Mouse (Mus musculus): ENCODE measurements around the gene Bpifc. TPM values are rescaled to one million over a fixed set of nuclear protein-coding genes. Genes with fewer than 3 reads are reported as not detected.
A peak's percentile ranks its signal among the peaks of the same experiment; 100 is the strongest.

Gene Bpifc
- polyA plus RNA-seq, 1 experiment from 2014 or later, result 0.03 TPM

DNA sequence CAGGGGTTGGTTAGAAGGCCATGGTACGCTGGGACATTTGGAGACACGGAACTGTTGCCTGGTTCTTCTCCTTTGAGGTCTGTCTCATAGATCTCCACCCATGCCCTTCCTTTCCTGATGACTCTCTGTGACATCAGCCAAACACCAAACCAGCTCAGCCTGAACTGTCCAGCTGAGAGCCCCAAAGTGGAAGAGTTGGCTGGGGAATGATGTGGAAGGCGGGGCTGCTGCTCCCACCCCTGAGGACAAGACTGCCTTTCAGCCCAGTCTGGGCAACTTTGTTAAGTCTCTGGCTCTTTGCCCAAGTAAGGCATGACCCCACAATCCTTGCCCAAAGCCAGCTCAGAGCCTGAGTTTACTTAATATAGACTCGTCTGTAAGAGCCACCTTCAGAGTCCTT lies 38.8 kb downstream of the Bpifc start:
- in situ Hi-C loops (cut with MboI; ENCODE audit: low pct_unique_long_range_greater_than_20kb), result loop anchor here (5.0 kb wide), 1 partner anchor 84 kb away; no protein-coding TSS in a partner anchor
- TF ChIP-seq CTCF (IDR thresholded peaks at IDR 0.05), result no peak
- H3K27me3 ChIP-seq, result peaks cover 25% of the 10 kb centered on the region
- CTCF ChIA-PET, result interaction anchor here (1.1 kb wide), 1 partner anchor 48 kb away, joined by 4 read pairs; no protein-coding TSS in a partner anchor
- POLR2A ChIA-PET, result interaction anchor here (0.7 kb wide), 1 partner anchor 60 kb away, joined by 3 read pairs; no protein-coding TSS in a partner anchor
- ATAC-seq (no peak), DNase-seq (ENCODE audit: low read depth, low spot score) (no peak)

DNA sequence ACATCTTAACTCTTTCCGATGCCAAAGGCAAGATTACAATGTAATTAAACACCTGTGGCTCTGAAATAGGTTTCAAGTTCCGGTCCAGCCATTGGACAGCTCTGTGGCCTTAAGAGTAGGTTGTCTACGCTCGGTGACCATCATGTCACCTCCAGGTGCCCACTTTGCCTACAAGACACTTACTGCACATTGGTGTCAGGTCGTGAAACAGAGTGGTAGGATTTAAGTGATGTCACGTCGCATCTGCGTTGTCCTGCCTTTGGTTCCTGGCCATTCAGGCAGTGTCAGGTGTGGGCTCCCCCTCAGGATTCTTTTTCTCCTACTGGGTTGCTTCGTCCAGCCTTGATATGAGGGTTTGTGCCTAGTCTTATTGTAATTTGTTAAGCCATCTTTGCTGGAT lies 39.9 kb downstream of the Bpifc start:
- POLR2A ChIA-PET, result interaction anchor here (1.2 kb wide), 1 partner anchor 24 kb away, joined by 3 read pairs; no protein-coding TSS in a partner anchor
- no peak for ATAC-seq
- CTCF ChIA-PET, result interaction anchor here (1.7 kb wide), 1 partner anchor 11 kb away, joined by 5 read pairs; no protein-coding TSS in a partner anchor
- H3K27me3 ChIP-seq, result peaks cover 14% of the 10 kb centered on the region
- no peak for TF ChIP-seq CTCF (IDR thresholded peaks at IDR 0.05)
- no peak for DNase-seq (ENCODE audit: low read depth, low spot score)
- in situ Hi-C loops (cut with MboI; ENCODE audit: low pct_unique_long_range_greater_than_20kb), result loop anchor here (5.0 kb wide), 1 partner anchor 85 kb away; no protein-coding TSS in a partner anchor

DNA sequence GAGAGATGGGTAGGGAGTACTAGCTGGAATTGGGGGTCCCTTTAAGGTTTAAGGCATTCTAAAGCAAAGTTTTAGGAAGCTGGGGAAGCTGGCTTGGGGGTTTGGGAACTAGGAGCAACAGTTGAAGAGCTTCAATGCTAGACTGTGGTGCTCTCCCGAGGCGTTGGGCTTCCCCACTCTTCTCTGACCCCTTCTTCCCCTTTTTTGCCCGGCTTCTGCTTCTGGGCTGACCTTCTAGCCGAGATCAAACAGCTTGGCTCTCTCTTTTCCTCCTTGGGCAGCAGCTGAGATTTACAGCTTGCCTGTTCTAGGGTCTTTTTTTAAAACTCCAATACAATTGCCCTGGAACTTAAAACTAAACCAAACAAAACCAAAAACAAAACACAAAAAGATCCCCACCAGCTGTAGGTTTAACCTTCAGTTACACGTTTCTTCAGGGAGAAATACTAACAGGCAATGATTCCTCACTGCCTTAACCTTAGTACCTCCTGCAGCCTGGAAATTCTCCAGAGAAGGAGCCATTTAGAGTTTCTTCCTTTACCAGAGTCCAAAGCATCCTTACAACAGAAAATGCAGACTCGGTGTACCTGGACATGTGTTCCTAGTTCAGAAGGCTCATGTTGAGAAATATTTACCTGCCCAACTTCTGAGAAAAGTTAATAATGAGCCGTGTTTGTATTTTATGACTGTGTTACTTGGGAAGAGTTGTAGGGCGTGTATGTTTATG lies 41.6 kb downstream of the Bpifc start:
- no peak for ATAC-seq
- ChIA-PET POLR2A (interaction anchor here (0.7 to 1.0 kb wide), 2 partner anchors 446 to 494 kb away, joined by 3 to 4 read pairs; no protein-coding TSS in a partner anchor), CTCF (interaction anchor here (3.0 to 3.2 kb wide), 2 partner anchors 12 to 51 kb away, joined by 10 to 15 read pairs; partner anchors contain the start of genes Fbxo7 and Rtcb)
- no peak for DNase-seq (ENCODE audit: low read depth, low spot score)
- H3K27me3 ChIP-seq, result no peaks in the 10 kb centered on the region
- in situ Hi-C loops (cut with MboI; ENCODE audit: low pct_unique_long_range_greater_than_20kb), result loop anchor here (5.0 to 10.0 kb wide), 3 partner anchors 87 to 497 kb away; partner anchors contain the start of gene Timp3
- no peak for TF ChIP-seq CTCF (IDR thresholded peaks at IDR 0.05)

- DNase-seq (ENCODE audit: low read depth, low spot score) (no peak), ATAC-seq (no peak)
- no peak for TF ChIP-seq CTCF (IDR thresholded peaks at IDR 0.05)
- POLR2A ChIA-PET, result no interaction called here
- no peaks in the 10 kb centered on the region for H3K27me3 ChIP-seq
- CTCF ChIA-PET, result interaction anchor here (1.0 to 3.2 kb wide), 7 partner anchors 10 to 513 kb away, joined by 3 to 30 read pairs (median 6); partner anchors contain the start of genes Fbxo7 and Rtcb
- in situ Hi-C loops (cut with MboI; ENCODE audit: low pct_unique_long_range_greater_than_20kb), result loop anchor here (5.0 to 10.0 kb wide), 2 partner anchors 336 to 499 kb away; partner anchors contain the start of gene Timp3
These were observed 43.0 kb downstream of the Bpifc start for GRCm38 (mm10) chr10:85968731-85969130.

DNA sequence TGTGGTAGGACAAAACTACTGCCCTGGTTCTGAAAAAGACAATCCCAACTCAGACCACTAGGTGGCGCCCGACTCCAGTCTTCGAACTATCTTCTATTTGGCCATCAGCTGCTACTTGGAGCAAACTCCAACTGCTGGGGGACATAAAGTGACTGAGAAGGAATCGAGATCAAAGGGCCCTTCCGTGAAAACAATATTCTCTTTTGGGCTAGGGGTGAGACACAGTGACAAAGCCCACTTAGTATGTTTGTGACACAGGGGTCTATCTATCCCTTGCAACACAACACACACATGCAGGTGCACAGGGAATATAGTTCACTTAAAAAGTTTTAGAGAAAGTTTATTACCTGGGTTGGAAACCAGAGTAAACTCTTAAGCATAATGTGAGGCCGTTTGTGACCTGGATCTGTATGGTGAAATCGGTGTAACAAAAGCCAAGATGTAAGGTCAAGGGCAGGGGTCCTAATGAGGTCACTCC lies 43.5 kb downstream of the Bpifc start:
- TF ChIP-seq CTCF (IDR thresholded peaks at IDR 0.05), result peak; percentile 91
- in situ Hi-C loops (cut with MboI; ENCODE audit: low pct_unique_long_range_greater_than_20kb), result loop anchor here (5.0 to 10.0 kb wide), 2 partner anchors 337 to 499 kb away; partner anchors contain the start of gene Timp3
- ChIA-PET CTCF (interaction anchor here (0.8 to 3.2 kb wide), 8 partner anchors 10 to 514 kb away, joined by 3 to 30 read pairs (median 5); partner anchors contain the start of genes Fbxo7 and Rtcb), POLR2A (no interaction called here)
- ATAC-seq, result no peak
- H3K27me3 ChIP-seq, result no peaks in the 10 kb centered on the region
- no peak for DNase-seq (ENCODE audit: low read depth, low spot score)

DNA sequence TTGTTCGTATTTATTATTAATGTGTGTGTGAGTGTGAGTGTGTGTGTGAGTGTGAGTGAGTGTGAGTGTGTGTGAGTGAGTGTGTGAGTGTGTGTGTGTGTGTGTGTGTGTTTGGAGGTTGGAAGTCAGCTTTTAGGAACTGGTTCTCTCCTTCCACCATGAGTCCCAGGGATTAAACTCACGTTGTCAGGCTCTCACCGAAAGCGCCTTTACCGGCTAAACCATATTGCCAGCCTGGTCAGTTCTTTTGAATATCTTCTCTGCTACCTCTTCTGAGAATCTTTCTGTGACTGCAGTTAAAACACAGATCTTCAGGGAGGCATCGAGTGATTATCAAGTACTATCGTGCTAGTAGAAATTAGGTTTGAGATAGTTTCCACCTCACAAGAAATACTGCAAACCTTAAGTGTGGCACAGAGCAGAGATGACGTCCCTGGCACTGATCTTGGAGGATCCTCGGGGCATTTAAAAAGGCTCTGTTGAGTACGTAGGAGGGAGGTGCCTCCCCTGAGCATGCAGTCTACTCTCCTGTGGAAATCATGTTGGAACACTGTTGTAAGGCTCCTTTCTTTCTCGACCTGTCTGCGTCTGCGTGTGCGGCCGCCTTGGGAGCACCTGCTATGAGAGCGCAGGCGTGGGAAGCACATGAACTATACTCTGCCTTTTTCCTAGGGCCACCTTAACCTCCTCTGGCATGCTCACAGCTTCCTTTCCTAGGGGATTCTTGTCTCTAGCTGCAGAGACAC lies 44.1 kb downstream of the Bpifc start:
- ChIA-PET POLR2A (no interaction called here), CTCF (interaction anchor here (0.8 to 3.2 kb wide), 7 partner anchors 9 to 511 kb away, joined by 3 to 30 read pairs (median 6); partner anchors contain the start of genes Fbxo7 and Rtcb)
- in situ Hi-C loops (cut with MboI; ENCODE audit: low pct_unique_long_range_greater_than_20kb), result loop anchor here (5.0 to 10.0 kb wide), 2 partner anchors 337 to 500 kb away; partner anchors contain the start of gene Timp3
- DNase-seq (ENCODE audit: low read depth, low spot score) (no peak), ATAC-seq (no peak)
- no peaks in the 10 kb centered on the region for H3K27me3 ChIP-seq
- TF ChIP-seq CTCF (IDR thresholded peaks at IDR 0.05), result no peak

DNA sequence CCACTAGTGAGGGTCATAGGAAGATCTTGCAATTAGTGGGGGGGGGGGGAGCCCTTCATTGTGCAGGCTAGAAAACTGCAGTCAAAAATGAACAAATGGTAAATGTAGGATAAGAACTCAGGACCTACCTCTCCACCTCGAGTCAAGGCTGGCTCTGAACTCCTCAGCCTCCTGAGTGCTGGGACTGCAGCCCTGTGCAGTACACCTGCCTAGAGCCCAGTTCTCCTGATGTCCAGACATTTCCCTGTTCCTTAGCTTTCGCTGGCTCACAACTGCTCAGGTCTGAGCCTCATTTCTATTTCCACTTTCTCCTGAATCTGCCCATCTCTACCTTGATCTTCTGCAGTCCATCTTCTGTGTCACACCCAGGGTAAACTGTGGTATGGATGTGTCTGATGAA lies 45.2 kb downstream of the Bpifc start:
- ATAC-seq (no peak), DNase-seq (ENCODE audit: low read depth, low spot score) (no peak)
- peaks cover 4% of the 10 kb centered on the region for H3K27me3 ChIP-seq
- no peak for TF ChIP-seq CTCF (IDR thresholded peaks at IDR 0.05)
- ChIA-PET POLR2A (no interaction called here), CTCF (no interaction called here)
- in situ Hi-C loops (cut with MboI; ENCODE audit: low pct_unique_long_range_greater_than_20kb), result loop anchor here (5.0 to 10.0 kb wide), 2 partner anchors 338 to 501 kb away; partner anchors contain the start of gene Timp3

GRCm38 (mm10) chr10:85964316-85964715 lies 47.4 kb downstream of the Bpifc start:
- TF ChIP-seq CTCF (IDR thresholded peaks at IDR 0.05), result no peak
- ChIA-PET CTCF (interaction anchor here (1.4 kb wide), 1 partner anchor 57 kb away, joined by 4 read pairs; the partner anchor contains the start of gene Fbxo7), POLR2A (no interaction called here)
- in situ Hi-C loops (cut with MboI; ENCODE audit: low pct_unique_long_range_greater_than_20kb), result loop anchor here (10.0 kb wide), 1 partner anchor 340 kb away; the partner anchor contains the start of gene Timp3
- no peak for DNase-seq (ENCODE audit: low read depth, low spot score)
- ATAC-seq, result no peak
- peaks cover 4% of the 10 kb centered on the region for H3K27me3 ChIP-seq

DNA sequence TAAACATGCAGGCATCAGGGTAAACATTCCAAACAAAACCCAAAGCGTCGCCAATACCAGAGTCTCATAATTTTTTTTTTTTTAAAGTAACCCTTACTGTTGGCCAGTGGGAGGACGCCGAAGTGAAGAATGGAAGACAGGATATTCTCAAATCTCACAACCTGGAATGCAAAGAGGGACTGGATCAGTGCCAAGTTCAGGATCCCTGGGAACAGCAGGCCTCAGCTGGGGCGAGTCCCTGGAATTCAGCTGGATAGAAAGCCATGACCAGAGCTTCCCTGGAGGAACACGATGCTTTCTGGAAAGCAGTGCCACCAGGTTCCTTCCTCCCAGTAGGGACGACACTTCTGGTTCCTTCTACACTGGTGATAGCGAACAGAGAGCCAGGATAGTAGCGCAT lies 48.8 kb downstream of the Bpifc start:
- CTCF ChIA-PET, result interaction anchor here (1.2 kb wide), 1 partner anchor 46 kb away, joined by 3 read pairs; no protein-coding TSS in a partner anchor
- ATAC-seq (no peak), DNase-seq (ENCODE audit: low read depth, low spot score) (no peak)
- in situ Hi-C loops (cut with MboI; ENCODE audit: low pct_unique_long_range_greater_than_20kb), result loop anchor here (10.0 kb wide), 1 partner anchor 342 kb away; the partner anchor contains the start of gene Timp3
- peaks cover 4% of the 10 kb centered on the region for H3K27me3 ChIP-seq
- POLR2A ChIA-PET, result no interaction called here
- TF ChIP-seq CTCF (IDR thresholded peaks at IDR 0.05), result no peak
